Mouse (Mus musculus) heart, adult 2 months (tissue): ENCODE measurements around the gene Stx18. TPM values are rescaled to one million over a fixed set of nuclear protein-coding genes. Genes with fewer than 3 reads are reported as not detected.

Experiments used
- DNase-seq, 2 experiments: peaks; one replicate each; pipeline ENCODE4 v3.0.0; 2021
- H3K27ac ChIP-seq: fragments of 200-600 bp; 2 replicates; pipeline ENCODE4 v1.8.1; 2022
- H3K27me3 ChIP-seq: fragments of 200-500 bp; 2 replicates; pipeline ENCODE4 v1.6.1; 2012; ENCODE audit warnings: mild to moderate bottlenecking, low read length, inconsistent platforms, mixed read lengths; ENCODE audit not compliant: control insufficient read depth, insufficient read depth
- H3K36me3 ChIP-seq: fragments of 200-500 bp; 2 replicates; pipeline ENCODE4 v1.6.1; 2012; ENCODE audit warnings: low read length, inconsistent platforms; ENCODE audit not compliant: control insufficient read depth, insufficient read depth
- H3K4me1 ChIP-seq: fragments of 200-500 bp; 2 replicates; pipeline ENCODE4 v1.6.1; 2011; ENCODE audit warnings: low read length; ENCODE audit not compliant: control insufficient read depth, insufficient read depth
- H3K4me3 ChIP-seq: fragments of 200-600 bp; 2 replicates; pipeline ENCODE4 v1.8.1; 2022
- H3K79me2 ChIP-seq: fragments of 200-500 bp; replicated peaks from 2 replicates; pipeline ENCODE4 v1.6.1; 2012; ENCODE audit warnings: mild to moderate bottlenecking, inconsistent platforms, low read length, moderate library complexity, mixed read lengths; ENCODE audit not compliant: control insufficient read depth, insufficient read depth
- H3K9ac ChIP-seq: fragments of 200-500 bp; 2 replicates; pipeline ENCODE4 v1.6.1; 2012; ENCODE audit warnings: low read depth, mild to moderate bottlenecking, control low read depth, inconsistent platforms, low read length, mixed read lengths
- CTCF ChIP-seq: fragments of 200-600 bp; IDR thresholded peaks from 2 replicates; pipeline ENCODE4 v1.8.1; 2022; ENCODE audit warnings: antibody characterized with exemption, mild to moderate bottlenecking, moderate library complexity
- EP300 ChIP-seq: fragments of 200-500 bp; IDR thresholded peaks from 2 replicates; pipeline ENCODE4 v1.6.1; 2011; ENCODE audit warnings: low read depth, low read length, control low read depth; ENCODE audit not compliant: insufficient read depth
- POLR2A ChIP-seq: fragments of 200-500 bp; IDR thresholded peaks from 2 replicates; pipeline ENCODE4 v1.6.1; 2011; ENCODE audit warnings: mild to moderate bottlenecking, low read depth, low read length, control low read depth; ENCODE audit not compliant: insufficient read depth
- WGBS: fragments of 180-500 bp; shearing (Covaris S2); methylation state at CpG from one replicate; pipeline ENCODE4 v1.1.7; 2018; 5-methylcytosine and 5-hydroxymethylcytosine counted together
- intact Hi-C: fragments of 180-260 bp; cut with DNase I; formaldehyde crosslinking; loops from one replicate; pipeline ENCODE4 v1.15.1; 2025
- polyA plus RNA-seq: library from polyadenylated mRNA; depleted of rRNA; stranded (reverse); fragments of >200 nt; gene quantifications from 2 replicates; pipeline ENCODE4 v1.2.3, GENCODE M21; 2012
- total RNA-seq, 2 experiments: library from RNA; stranded (reverse); gene quantifications; 2 replicates each; pipeline ENCODE4 v1.2.3; 2021

The Stx18 gene
- total and polyA plus RNA-seq, 3 experiments: 12.1 to 18.5 (median 15.9) TPM

DNA sequence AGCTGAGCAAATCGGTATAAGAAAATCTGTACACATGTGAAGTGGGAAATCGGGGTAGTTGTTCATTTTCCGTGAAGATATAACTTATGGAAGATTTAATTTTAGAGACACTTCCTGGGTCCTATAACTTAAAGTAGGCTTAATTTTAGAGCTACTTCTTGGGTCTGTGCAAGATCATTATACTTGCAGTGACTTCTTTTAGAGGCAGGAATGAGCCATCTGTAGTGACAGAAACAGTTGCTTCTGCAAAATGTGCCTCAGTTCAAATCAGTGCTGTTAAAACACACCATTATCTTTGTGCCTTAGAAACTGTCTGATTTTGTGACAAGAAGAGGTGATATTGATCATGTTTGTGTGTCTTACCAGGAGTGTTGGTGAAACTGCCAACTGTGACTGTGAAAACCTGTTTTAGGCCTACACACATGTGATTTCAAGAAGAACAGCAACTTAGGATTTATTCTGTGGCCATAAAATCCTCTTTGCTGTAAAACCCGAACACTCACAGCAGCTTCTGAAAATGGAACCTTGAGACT lies 25.6 kb downstream of the Stx18 start:
- Histone ChIP-seq H3K9ac (no peak overlapping the region), H3K4me3 (no peak overlapping the region), H3K4me1 (no peaks in the 10 kb centered on the region; the same call in none of the 2 replicates), H3K36me3 (no peaks in the 10 kb centered on the region), H3K27me3 (no peaks in the 10 kb centered on the region), H3K79me2 (peaks cover 4% of the 10 kb centered on the region), H3K27ac (no peak overlapping the region)
- intact Hi-C loops: no loop called here
- 88% methylated on average over 4 of the region's 4 CpGs for WGBS
- no peak for TF ChIP-seq CTCF
- TF ChIP-seq EP300: no peak
- no peak for TF ChIP-seq POLR2A
- DNase-seq: no peak

- Histone ChIP-seq H3K9ac (no peak overlapping the region), H3K4me3 (no peak overlapping the region), H3K79me2 (peaks cover 4% of the 10 kb centered on the region), H3K36me3 (no peaks in the 10 kb centered on the region), H3K4me1 (no peaks in the 10 kb centered on the region; the same call in none of the 2 replicates), H3K27me3 (no peaks in the 10 kb centered on the region), H3K27ac (no peak overlapping the region)
- intact Hi-C loops: no loop called here
- no peak for TF ChIP-seq CTCF
- no peak for TF ChIP-seq EP300
- no peak for TF ChIP-seq POLR2A
- DNase-seq: peak in 1 of 2 experiments; percentile 23
- WGBS: 47% methylated on average over 5 of the region's 5 CpGs
These were observed 26.2 kb downstream of the Stx18 start for GRCm38 (mm10) chr5:38064701-38065100.

- Histone ChIP-seq H3K4me3 (no peak overlapping the region), H3K36me3 (no peaks in the 10 kb centered on the region), H3K27me3 (no peaks in the 10 kb centered on the region), H3K27ac (no peak overlapping the region), H3K4me1 (no peaks in the 10 kb centered on the region; the same call in none of the 2 replicates), H3K9ac (no peak overlapping the region), H3K79me2 (peaks cover 4% of the 10 kb centered on the region)
- no peak for TF ChIP-seq CTCF
- TF ChIP-seq POLR2A: no peak
- TF ChIP-seq EP300: no peak
- 79% methylated on average over 2 of the region's 2 CpGs for WGBS
- DNase-seq: no peak
- intact Hi-C loops: no loop called here
These were observed 26.9 kb downstream of the Stx18 start for GRCm38 (mm10) chr5:38065454-38065853.

DNA sequence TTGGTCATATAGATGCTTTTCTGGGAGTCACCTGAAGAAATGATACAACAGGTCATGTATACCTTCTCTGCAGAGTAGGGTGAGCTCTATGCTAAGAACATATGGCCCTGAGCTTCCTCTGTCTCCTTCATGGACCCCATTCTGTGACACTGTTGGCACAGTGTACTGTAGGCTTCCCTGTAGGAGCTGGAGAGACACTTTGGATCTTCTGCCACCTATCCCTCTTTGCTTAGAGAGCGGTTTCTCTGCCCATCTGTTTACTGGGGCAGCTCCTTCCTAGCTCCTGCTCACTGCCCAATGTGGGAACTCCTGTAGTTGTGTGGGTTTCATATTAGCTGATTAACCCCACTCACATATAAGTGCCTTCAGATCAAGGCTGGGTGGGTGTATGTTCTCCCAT lies 28.1 kb downstream of the Stx18 start:
- Histone ChIP-seq H3K4me3 (no peak overlapping the region), H3K27ac (no peak overlapping the region), H3K36me3 (no peaks in the 10 kb centered on the region), H3K9ac (no peak overlapping the region), H3K4me1 (no peaks in the 10 kb centered on the region; the same call in none of the 2 replicates), H3K27me3 (no peaks in the 10 kb centered on the region), H3K79me2 (peaks cover 2% of the 10 kb centered on the region)
- TF ChIP-seq POLR2A (no peak), CTCF (no peak), EP300 (no peak)
- intact Hi-C loops: no loop called here
- 94% methylated on average over 1 of the region's 1 CpGs for WGBS
- no peak for DNase-seq

DNA sequence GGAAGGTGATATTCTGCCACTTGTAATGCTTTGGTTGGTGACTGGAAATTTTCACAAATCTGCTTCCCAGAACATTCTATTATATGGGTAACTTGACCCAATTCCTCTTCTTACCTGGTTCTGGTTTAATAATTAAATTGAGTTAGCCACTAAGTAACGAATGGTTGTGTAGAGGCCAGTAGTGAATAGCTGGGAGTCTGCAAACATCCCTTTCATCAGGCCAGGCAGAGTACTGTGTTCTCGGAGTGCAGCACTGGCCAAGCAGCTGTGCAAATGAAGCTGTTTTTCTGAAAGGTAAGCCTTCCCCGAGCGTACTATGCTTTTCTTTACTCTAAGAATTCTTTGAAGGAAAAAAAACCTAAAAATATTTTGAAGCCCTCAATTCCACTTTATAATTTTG lies 37.8 kb downstream of the Stx18 start:
- no peaks in the 10 kb centered on the region for H3K27me3 ChIP-seq
- TF ChIP-seq EP300 (no peak), CTCF (no peak), POLR2A (no peak)
- no peak for DNase-seq
- peaks cover 2% of the 10 kb centered on the region; the same call in 1 of the 2 replicates for H3K4me1 ChIP-seq
- no peak overlapping the region for H3K4me3 ChIP-seq
- H3K36me3 ChIP-seq: no peaks in the 10 kb centered on the region
- intact Hi-C loops: no loop called here
- WGBS: 91% methylated on average over 4 of the region's 4 CpGs
- H3K27ac ChIP-seq: no peak overlapping the region
- H3K79me2 ChIP-seq: no peaks in the 10 kb centered on the region; the same call in 1 of the 2 replicates
- H3K9ac ChIP-seq: no peak overlapping the region

- no peak overlapping the region for H3K9ac ChIP-seq
- peaks cover 2% of the 10 kb centered on the region; the same call in 1 of the 2 replicates for H3K4me1 ChIP-seq
- TF ChIP-seq CTCF (no peak), EP300 (no peak), POLR2A (no peak)
- no peaks in the 10 kb centered on the region for H3K36me3 ChIP-seq
- intact Hi-C loops: no loop called here
- no peak overlapping the region for H3K4me3 ChIP-seq
- no peak for DNase-seq
- WGBS: 89% methylated on average over 3 of the region's 3 CpGs
- no peaks in the 10 kb centered on the region for H3K79me2 ChIP-seq
- H3K27ac ChIP-seq: no peak overlapping the region
- H3K27me3 ChIP-seq: no peaks in the 10 kb centered on the region
These were observed 40.0 kb downstream of the Stx18 start for GRCm38 (mm10) chr5:38078575-38078974.
